Mouse (Mus musculus) lung, postnatal 0 days (tissue): Measurements from ENCODE around the gene Ramp1.

Experiments used
- CTCF ChIP-seq: IDR thresholded peaks from 2 replicates; pipeline ENCODE4 v1.5.1; 2016; ENCODE audit warnings: antibody characterized with exemption, mild to moderate bottlenecking
- EP300 ChIP-seq: IDR thresholded peaks from 2 replicates; pipeline ENCODE4 v1.6.1; 2016; ENCODE audit warnings: antibody characterized with exemption, mild to moderate bottlenecking, control low read depth

DNA sequence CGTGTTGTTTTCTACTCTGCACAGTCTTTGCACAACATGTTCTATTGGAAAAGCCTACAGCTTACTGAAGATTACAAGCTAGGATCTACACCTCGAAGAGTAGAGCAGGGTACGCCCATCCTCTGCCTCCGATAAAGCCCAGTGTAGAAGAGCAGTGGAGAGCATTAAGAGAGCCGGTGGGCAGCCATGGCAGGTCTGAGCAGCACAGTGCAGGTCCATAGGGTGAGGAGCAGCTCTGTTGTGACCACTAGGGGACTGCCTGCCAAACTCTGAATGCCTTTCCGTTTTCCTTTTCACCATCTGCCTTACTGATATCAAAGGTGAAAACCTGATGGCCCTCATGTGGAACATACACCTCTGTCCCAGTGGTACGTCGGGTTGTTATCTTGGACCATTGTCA is 72.3 kb downstream of the Ramp1 start:
- TF ChIP-seq CTCF (peak; percentile 67), EP300 (no peak)
